Mouse (Mus musculus) bone marrow, adult 2 months (tissue): ENCODE measurements around the gene Gata2.

Source experiments
- CTCF ChIP-seq: fragments of 200-500 bp; IDR thresholded peaks from 2 replicates; pipeline ENCODE4 v1.5.1; 2011; ENCODE audit warnings: low read length, control low read depth; ENCODE audit not compliant: control insufficient read depth, insufficient read depth
- POLR2A ChIP-seq: fragments of 200-500 bp; IDR thresholded peaks from 2 replicates; pipeline ENCODE4 v1.6.1; 2011; ENCODE audit warnings: low read depth, mild to moderate bottlenecking, control low read depth, low read length, borderline replicate concordance; ENCODE audit not compliant: control insufficient read depth

DNA sequence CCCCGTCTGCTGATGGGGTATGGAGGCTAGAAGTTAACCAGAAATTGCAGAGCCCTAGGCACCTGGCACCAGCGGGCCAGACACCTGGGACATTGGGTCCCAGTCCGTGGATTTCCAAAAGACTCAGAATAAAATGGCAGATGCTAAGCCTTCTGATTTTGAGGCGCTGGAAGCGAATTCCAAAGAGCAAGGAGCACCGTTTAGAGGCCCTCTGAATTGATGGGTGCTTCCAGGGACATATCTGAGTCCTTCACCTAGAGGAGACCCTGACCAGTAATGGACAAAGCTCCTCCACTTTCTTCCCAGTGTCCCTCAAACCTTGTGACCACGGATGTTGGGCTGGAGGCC is 1.3 kb downstream of the Gata2 start:
- TF ChIP-seq POLR2A (no peak), CTCF (no peak)
